Mouse (Mus musculus) testis, postnatal 14 days (tissue): ENCODE results near the gene Nceh1.

Source experiments
- DNase-seq: peaks from one replicate; pipeline ENCODE4 v3.0.0; 2021; ENCODE audit warnings: low spot score

Nceh1 gene

GRCm38 (mm10) chr3:27322591-27322990, 139.8 kb downstream of the Nceh1 start:
- DNase-seq, result no peak

- no peak for DNase-seq
These were observed 140.8 kb downstream of the Nceh1 start for GRCm38 (mm10) chr3:27323551-27323950.

- DNase-seq, result no peak
These were observed 143.9 kb downstream of the Nceh1 start for GRCm38 (mm10) chr3:27326633-27327191.

GRCm38 (mm10) chr3:27330706-27331105, 147.9 kb downstream of the Nceh1 start:
- no peak for DNase-seq
